Mouse (Mus musculus) MEL-GATA-1-ER (cell line): ENCODE measurements around the gene Trhr2.

ENCODE experiments used
- DNase-seq: peaks from one replicate; pipeline ENCODE4 v3.0.0-alpha.2; 2012; ENCODE audit warnings: low read depth; ENCODE audit errors: extremely low read depth

Trhr2 gene

GRCm38 (mm10) chr8:122307836-122308235 is 52.7 kb downstream of the Trhr2 start:
- no peak for DNase-seq
